Mouse (Mus musculus): ENCODE data around the gene Mpdz.

DNA sequence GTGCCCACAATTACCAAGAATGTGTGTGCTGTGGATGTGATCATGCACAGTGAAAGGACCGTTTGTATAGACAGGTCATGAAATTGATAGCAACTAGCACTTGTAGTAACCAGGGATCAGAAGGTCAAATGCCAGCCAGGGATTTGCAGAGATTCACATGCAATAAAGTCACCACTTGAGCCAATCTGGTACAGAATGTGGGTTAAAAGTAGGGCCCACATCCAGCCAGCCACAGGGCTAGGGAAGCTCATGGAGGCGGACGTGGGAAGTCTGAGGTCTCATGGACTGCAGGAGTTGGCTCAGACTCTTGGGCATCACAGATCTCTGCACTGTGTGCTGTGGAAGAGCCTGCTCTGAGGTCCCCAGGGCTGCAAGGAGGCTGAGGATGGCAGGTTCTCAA lies 22.6 kb upstream of the Mpdz start:
- TF ChIP-seq POLR2A (IDR thresholded peaks at IDR 0.05; ENCODE audit: extremely low read depth, insufficient read depth, low read length) = no peak
- no peak for TF ChIP-seq CTCF (IDR thresholded peaks at IDR 0.05; ENCODE audit: low read depth, low read length)
